Mouse (Mus musculus) neutrophil, adult 5-6 weeks (primary cell): Measurements from ENCODE around the gene Sod3. TPM values are rescaled to one million over a fixed set of nuclear protein-coding genes. Genes with fewer than 3 reads are reported as not detected.

Experiments
- total RNA-seq: library from RNA; stranded (forward); fragments of 200-1000 nt; gene quantifications from 2 replicates; pipeline ENCODE4 v1.2.3, GENCODE M21; 2017

Gene Sod3
- total RNA-seq, 1 experiment from 2014 or later, result not detected

Other genes with a start within 250 kb of the Sod3 start
- 292 and 303 TPM in 2 replicates for gene Dhx15, start 173.3 kb upstream of the Sod3 start, total RNA-seq
- not detected in 2 replicates for gene Ccdc149, start 107.7 kb downstream of the Sod3 start, total RNA-seq
- gene Lgi2, start 202.7 kb downstream of the Sod3 start, total RNA-seq, result not detected in 2 replicates